Mouse (Mus musculus): ENCODE measurements around the gene Gm7138.
"Not testable (repeated sequence)": the region's sequence is repeated elsewhere in the genome, so short reads cannot be mapped to it uniquely, and the experiment has no call there.

The Gm7138 gene

DNA sequence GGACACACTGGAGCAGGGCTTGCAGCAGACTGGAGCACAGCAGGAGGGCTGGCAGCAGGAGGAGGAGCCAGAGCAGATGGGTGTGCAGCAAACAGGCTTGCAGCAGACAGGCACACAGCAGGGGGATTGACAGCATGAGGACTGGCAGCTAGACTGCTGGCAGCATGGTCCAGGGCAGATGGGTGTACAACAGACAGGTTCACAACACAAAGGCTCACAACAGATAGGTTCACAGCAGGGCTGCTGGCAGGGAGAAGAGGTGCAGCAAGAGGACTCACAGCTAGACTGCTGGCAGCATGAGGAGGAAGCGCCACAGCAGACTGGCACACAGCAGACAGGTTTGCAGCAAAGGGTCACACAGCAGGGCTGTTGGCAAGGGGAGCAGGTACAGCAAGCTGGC lies 26.1 kb downstream of the Gm7138 start:
- DNase-seq (ENCODE audit: low spot score in 2 of 2) = not testable (repeated sequence)

DNA sequence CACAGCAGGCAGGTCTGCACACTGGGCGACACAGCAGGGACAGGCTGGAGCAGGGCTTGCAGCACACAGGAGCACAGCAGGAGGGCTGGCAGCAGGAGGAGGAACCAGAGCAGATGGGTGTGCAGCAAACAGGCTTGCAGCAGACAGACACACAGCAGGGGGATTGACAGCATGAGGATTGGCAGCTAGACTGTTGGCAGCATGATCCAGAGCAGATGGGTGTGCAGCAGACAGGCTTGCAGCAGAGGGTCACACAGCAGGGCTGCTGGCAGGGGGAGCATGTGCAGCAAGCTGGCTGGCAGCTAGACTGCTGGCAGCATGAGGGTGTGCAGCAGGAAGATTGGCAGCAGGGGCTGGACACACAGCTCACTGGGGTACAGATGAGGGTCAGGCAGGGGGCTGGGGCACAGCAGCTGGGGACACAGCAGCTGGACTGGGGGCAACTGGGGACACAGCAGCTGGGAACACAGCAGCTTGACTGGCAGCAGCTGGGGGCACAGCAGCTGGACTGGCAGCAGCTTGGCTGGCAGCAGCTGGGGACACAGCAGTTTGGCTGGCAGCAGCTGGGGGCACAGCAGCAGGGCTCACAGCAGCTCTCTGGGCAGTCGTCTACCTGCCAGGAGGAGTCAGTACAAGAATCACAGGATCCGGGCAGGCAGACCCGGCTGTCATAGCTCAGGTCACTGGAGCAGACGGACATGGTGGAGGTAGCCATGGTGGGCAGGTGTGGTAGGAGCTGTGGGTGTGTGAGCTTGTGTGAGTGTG lies 34.6 kb downstream of the Gm7138 start, which contains the start of gene Gm18596:
Gene Gm18596, minus strand, starts transcription at position 715 of the 765 bp plus-strand sequence.
- DNase-seq (ENCODE audit: low spot score in 2 of 2) = not testable (repeated sequence)

DNA sequence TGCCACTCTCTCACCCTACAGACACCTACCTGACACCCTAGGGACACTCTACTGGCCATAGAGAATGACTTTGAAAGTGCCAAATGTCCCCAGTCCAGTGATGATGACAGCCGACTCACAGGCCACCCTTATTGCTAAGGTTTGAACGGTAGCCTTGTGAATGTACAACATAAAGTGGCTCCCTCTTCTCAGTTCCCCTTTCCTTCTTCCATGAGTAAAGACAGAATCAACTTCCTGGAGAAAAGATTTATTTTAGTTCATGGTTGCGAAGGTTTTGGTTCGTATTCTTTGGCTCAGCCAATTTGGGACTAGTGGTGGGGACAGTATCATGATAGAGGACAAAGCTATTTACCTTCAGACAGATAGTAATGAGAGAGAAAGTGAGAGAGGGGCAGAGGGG lies 37.8 kb downstream of the Gm7138 start:
- DNase-seq (ENCODE audit: low spot score in 2 of 2) = no peak

DNA sequence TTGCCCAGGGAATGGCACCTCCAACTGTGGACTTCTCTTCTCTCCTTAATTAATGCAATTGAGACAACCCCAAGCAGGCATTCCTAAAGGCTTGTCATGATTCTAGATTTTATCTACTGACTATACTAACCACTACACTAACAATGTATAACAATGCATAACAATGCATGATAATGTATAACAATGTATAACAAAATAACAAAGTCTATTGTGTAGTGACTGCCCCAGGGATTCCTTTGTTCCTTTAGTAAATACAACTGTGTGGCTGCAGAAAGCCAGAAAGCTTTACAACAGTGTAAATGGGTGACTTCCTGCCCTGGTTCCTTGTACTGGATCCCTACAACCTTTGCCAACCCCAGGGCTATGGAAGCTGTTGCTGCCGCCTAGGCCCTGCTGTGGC lies 40.8 kb downstream of the Gm7138 start:
- no peak for DNase-seq (ENCODE audit: low spot score in 2 of 2)

DNA sequence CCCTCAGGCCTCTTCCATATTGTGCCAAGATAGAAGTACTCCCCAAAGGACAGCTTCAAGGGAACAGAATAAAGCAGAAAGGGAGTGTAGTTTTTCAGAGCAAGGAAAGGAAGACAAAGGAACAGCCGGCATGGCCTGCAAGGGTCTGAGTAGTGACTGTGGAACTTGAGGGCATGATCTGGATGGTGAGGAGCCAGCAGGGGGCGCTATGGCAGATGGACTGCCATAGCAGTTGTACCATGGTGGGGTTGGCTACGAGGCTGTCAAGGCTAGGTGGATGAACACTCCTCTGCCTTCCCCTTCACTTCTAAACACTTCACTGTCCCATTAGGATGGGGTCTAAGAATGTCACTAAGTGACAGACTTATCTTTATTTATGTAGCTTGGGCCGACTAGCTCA lies 47.5 kb downstream of the Gm7138 start:
- DNase-seq (ENCODE audit: low spot score in 2 of 2) = no peak

DNA sequence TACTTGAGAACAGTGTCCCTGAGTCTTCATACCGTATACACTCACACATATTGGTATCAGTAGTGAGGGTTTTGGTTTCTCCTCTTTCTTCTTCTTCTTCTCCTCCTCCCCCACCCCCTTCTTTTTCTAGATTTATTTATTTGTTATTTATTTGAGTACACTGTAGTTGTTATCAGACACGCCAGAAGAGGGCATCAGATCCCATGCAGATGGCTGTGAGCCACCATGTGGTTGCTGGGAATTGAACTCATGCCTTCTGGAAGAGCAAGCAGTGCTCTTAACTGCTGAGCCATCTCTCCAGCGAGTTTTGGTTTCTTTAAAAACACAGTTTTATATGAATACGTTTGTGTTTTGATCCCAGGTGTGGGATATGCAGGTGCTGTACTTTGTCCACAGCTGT lies 48.5 kb downstream of the Gm7138 start:
- DNase-seq (ENCODE audit: low spot score in 2 of 2) = no peak
